Mouse (Mus musculus): ENCODE data around the gene Dpagt1. TPM values are rescaled to one million over a fixed set of nuclear protein-coding genes. Genes with fewer than 3 reads are reported as not detected.
"Not testable (repeated sequence)": the region's sequence is repeated elsewhere in the genome, so short reads cannot be mapped to it uniquely, and the experiment has no call there.

Gene Dpagt1
- total RNA-seq, 2 experiments from 2014 or later: 20.4 to 22.2 TPM

GRCm38 (mm10) chr9:44377335-44377734 is 51.5 kb downstream of the Dpagt1 start:
- intact Hi-C loops (cut with DNase I); DNase-seq: not testable (repeated sequence)

GRCm38 (mm10) chr9:44378153-44378730 is 52.4 kb downstream of the Dpagt1 start:
- no peak for DNase-seq
- intact Hi-C loops (cut with DNase I): no loop called here

- peak; percentile 99 for DNase-seq
- intact Hi-C loops (cut with DNase I): no loop called here
Observed at GRCm38 (mm10) chr9:44379054-44379834, 53.4 kb downstream of the Dpagt1 start, which contains the start of gene Hyou1. Gene Hyou1, plus strand, starts transcription at chr9:44379490.

GRCm38 (mm10) chr9:44379862-44380261 is 54.0 kb downstream of the Dpagt1 start:
- intact Hi-C loops (cut with DNase I): no loop called here

More at GRCm38 (mm10) chr9:44379862-44380261, 54.0 kb downstream of the Dpagt1 start:
- DNase-seq: peak; percentile 41

Small RNA genes within 50 kb of the gene (microRNA-seq; reads per million reads assigned to microRNA genes)
- gene Gm44335: not detected

Other genes with a start within 250 kb of the Dpagt1 start
- gene Mfrp, start 224.3 kb upstream of the Dpagt1 start, total RNA-seq (2021): not detected
- 10 to 100 TPM in 1 of 2 experiments, 1 to 10 TPM in 1; 5.3 to 10.6 TPM for gene C1qtnf5, start 218.8 kb upstream of the Dpagt1 start, total RNA-seq (2021)
- under 1 TPM in 1 of 2 experiments, not detected in 1; 0.44 TPM for gene Gm49380, start 212.5 kb upstream of the Dpagt1 start, total RNA-seq (2021)
- 10 to 100 TPM; 31.1 to 33.1 TPM for gene Rnf26, start 212.5 kb upstream of the Dpagt1 start, total RNA-seq (2021)
- gene Mcam, start 191.6 kb upstream of the Dpagt1 start, total RNA-seq (2021): 10 to 100 TPM; 13.7 to 16.9 TPM
- gene Cbl, start 92.0 kb upstream of the Dpagt1 start, total RNA-seq (2021): 10 to 100 TPM; 58.4 to 62.4 TPM
- 1 to 10 TPM; 3.5 to 4.6 TPM for gene Ccdc153, start 85.3 kb upstream of the Dpagt1 start, total RNA-seq (2021)
- under 1 TPM; 0.40 to 0.72 TPM for gene Pdzd3, start 74.5 kb upstream of the Dpagt1 start, total RNA-seq (2021)
- 1 to 10 TPM; 8.3 to 8.8 TPM for gene Nlrx1, start 57.4 kb upstream of the Dpagt1 start, total RNA-seq (2021)
- 10 to 100 TPM; 64.0 to 71.1 TPM for gene Abcg4, start 37.4 kb upstream of the Dpagt1 start, total RNA-seq (2021)
- gene Hinfp, start 20.3 kb upstream of the Dpagt1 start, total RNA-seq (2021): 10 to 100 TPM; 34.0 to 35.8 TPM
- gene C2cd2l, start 5.7 kb upstream of the Dpagt1 start, total RNA-seq (2021): 10 to 100 TPM; 69.5 to 74.9 TPM
- gene H2afx, start 8.7 kb downstream of the Dpagt1 start, total RNA-seq (2021): 10 to 100 TPM; 81.0 to 82.7 TPM
- 10 to 100 TPM; 21.5 to 23.8 TPM for gene Hmbs, start 18.2 kb downstream of the Dpagt1 start, total RNA-seq (2021)
- 10 to 100 TPM; 39.5 to 45.9 TPM for gene Vps11, start 35.7 kb downstream of the Dpagt1 start, total RNA-seq (2021)
- 10 to 100 TPM; 87.2 to 90.0 TPM for gene Hyou1, start 53.5 kb downstream of the Dpagt1 start, total RNA-seq (2021)
- 10 to 100 TPM; 41.5 to 44.9 TPM for gene Slc37a4, start 70.8 kb downstream of the Dpagt1 start, total RNA-seq (2021)
- 1,000 to 10,000 TPM in 1 of 2 experiments, 100 to 1,000 TPM in 1; 978 to 1,068 TPM for gene Rps25, start 81.1 kb downstream of the Dpagt1 start, total RNA-seq (2021)
- gene Trappc4, start 81.6 kb downstream of the Dpagt1 start, total RNA-seq (2021): 100 to 1,000 TPM; 126 to 129 TPM
- gene Ccdc84, start 92.5 kb downstream of the Dpagt1 start, total RNA-seq (2021): 10 to 100 TPM; 21.6 to 23.4 TPM
- gene Foxr1, start 115.1 kb downstream of the Dpagt1 start, total RNA-seq (2021): not detected
- not detected for gene Upk2, start 129.0 kb downstream of the Dpagt1 start, total RNA-seq (2021)
- gene Bcl9l, start 156.8 kb downstream of the Dpagt1 start, total RNA-seq (2021): 100 to 1,000 TPM; 109 to 113 TPM
- gene Cxcr5, start 235.9 kb downstream of the Dpagt1 start, total RNA-seq (2021): not detected